Mouse (Mus musculus) T-helper 2 cell (primary cell): ENCODE results near the gene Schip1.

ENCODE experiments used
- in situ Hi-C: fragments of 300-600 bp; cut with MboI, MseI; formaldehyde crosslinking; loops from one replicate; pipeline ENCODE4 v1.15.1; 2025; ENCODE audit warnings: high pct_unique_total_duplicates

Gene Schip1

GRCm38 (mm10) chr3:68379242-68379641 lies 314.6 kb downstream of the Schip1 start:
- in situ Hi-C loops = loop anchor here (25.0 kb wide), 1 partner anchor 1983 kb away; no protein-coding TSS in a partner anchor

- in situ Hi-C loops = loop anchor here (25.0 kb wide), 1 partner anchor 1979 kb away; no protein-coding TSS in a partner anchor
Observed at GRCm38 (mm10) chr3:68383672-68384071, 319.1 kb downstream of the Schip1 start.

GRCm38 (mm10) chr3:68385544-68385943 lies 320.9 kb downstream of the Schip1 start:
- in situ Hi-C loops = loop anchor here (25.0 kb wide), 1 partner anchor 1977 kb away; no protein-coding TSS in a partner anchor

- in situ Hi-C loops = loop anchor here (25.0 kb wide), 1 partner anchor 1974 kb away; no protein-coding TSS in a partner anchor
Observed at GRCm38 (mm10) chr3:68388023-68388422, 323.4 kb downstream of the Schip1 start.

GRCm38 (mm10) chr3:68393578-68393977 lies 329.0 kb downstream of the Schip1 start:
- in situ Hi-C loops = loop anchor here (25.0 kb wide), 1 partner anchor 1969 kb away; no protein-coding TSS in a partner anchor

GRCm38 (mm10) chr3:68398691-68399090 lies 334.1 kb downstream of the Schip1 start:
- in situ Hi-C loops = loop anchor here (25.0 kb wide), 1 partner anchor 1964 kb away; no protein-coding TSS in a partner anchor

GRCm38 (mm10) chr3:68400121-68400520 lies 335.5 kb downstream of the Schip1 start:
- in situ Hi-C loops = no loop called here

GRCm38 (mm10) chr3:68403343-68403742 lies 338.7 kb downstream of the Schip1 start:
- in situ Hi-C loops = no loop called here

GRCm38 (mm10) chr3:68403783-68404217 lies 339.2 kb downstream of the Schip1 start:
- in situ Hi-C loops = no loop called here

GRCm38 (mm10) chr3:68405724-68406123 lies 341.1 kb downstream of the Schip1 start:
- in situ Hi-C loops = no loop called here

GRCm38 (mm10) chr3:68412262-68412661 lies 347.7 kb downstream of the Schip1 start:
- in situ Hi-C loops = no loop called here

- in situ Hi-C loops = no loop called here
Observed at GRCm38 (mm10) chr3:68419792-68420191, 355.2 kb downstream of the Schip1 start.

- in situ Hi-C loops = no loop called here
Observed at GRCm38 (mm10) chr3:68420927-68421326, 356.3 kb downstream of the Schip1 start.

GRCm38 (mm10) chr3:68421849-68422248 lies 357.2 kb downstream of the Schip1 start:
- in situ Hi-C loops = no loop called here

GRCm38 (mm10) chr3:68428081-68428480 lies 363.5 kb downstream of the Schip1 start:
- in situ Hi-C loops = no loop called here

GRCm38 (mm10) chr3:68434435-68434834 lies 369.8 kb downstream of the Schip1 start:
- in situ Hi-C loops = no loop called here

- in situ Hi-C loops = no loop called here
Observed at GRCm38 (mm10) chr3:68434897-68435296, 370.3 kb downstream of the Schip1 start.

GRCm38 (mm10) chr3:68448480-68448879 lies 383.9 kb downstream of the Schip1 start:
- in situ Hi-C loops = no loop called here

- in situ Hi-C loops = no loop called here
Observed at GRCm38 (mm10) chr3:68451634-68452033, 387.0 kb downstream of the Schip1 start.

GRCm38 (mm10) chr3:68453266-68453665 lies 388.7 kb downstream of the Schip1 start:
- in situ Hi-C loops = no loop called here

- in situ Hi-C loops = no loop called here
Observed at GRCm38 (mm10) chr3:68453719-68454455, 389.3 kb downstream of the Schip1 start.

GRCm38 (mm10) chr3:68466643-68467042 lies 402.0 kb downstream of the Schip1 start:
- in situ Hi-C loops = no loop called here
